Mouse (Mus musculus) liver, adult 2 months (tissue): Measurements from ENCODE around the gene Npas2.

Experiments
- CTCF ChIP-seq: fragments of 200-500 bp; IDR thresholded peaks from 2 replicates; pipeline ENCODE4 v1.5.1; 2011; ENCODE audit warnings: low read depth, low read length, control low read depth
- POLR2A ChIP-seq: fragments of 200-500 bp; IDR thresholded peaks from 2 replicates; pipeline ENCODE4 v1.6.1; 2011; ENCODE audit warnings: low read length, control low read depth; ENCODE audit not compliant: insufficient read depth; ENCODE audit errors: extremely low read depth

DNA sequence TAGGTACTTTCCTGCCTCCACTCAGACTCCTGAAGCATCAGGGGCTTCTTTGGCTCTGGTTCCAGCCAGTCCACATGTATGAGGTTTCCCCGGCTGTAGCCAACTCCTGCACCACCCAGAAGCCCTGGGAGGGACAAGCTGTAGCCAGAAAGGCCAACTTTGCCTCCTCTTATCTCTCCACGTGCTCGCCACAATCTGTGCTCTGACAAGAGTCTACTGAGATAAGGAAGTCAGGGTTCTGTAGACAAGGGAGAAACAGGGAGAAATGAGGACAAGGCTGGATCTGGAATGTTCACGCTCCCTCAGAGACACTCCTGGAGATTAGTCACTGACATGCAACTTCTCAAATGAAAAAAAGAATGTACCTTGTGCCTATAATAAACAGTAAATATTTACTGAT, 12.2 kb downstream of the Npas2 start:
- no peak for TF ChIP-seq POLR2A
- no peak for TF ChIP-seq CTCF
